Mouse (Mus musculus) stomach, postnatal 0 days (tissue): ENCODE results near the gene Wasl. TPM values are rescaled to one million over a fixed set of nuclear protein-coding genes. Genes with fewer than 3 reads are reported as not detected.

Experiments used
- ATAC-seq: fragments of 200-750 bp; cut with Nextera tagmentation; 2 replicates; pipeline ENCODE4 v1.8.0; 2017; ENCODE audit not compliant: low FRiP score, low TSS enrichment
- DNase-seq: peaks from one replicate; pipeline ENCODE4 v3.0.0-alpha.2; 2016; ENCODE audit warnings: low spot score
- H3K27ac ChIP-seq: fragments of 300-500 bp; sonication (generic); replicated peaks from 2 replicates; pipeline ENCODE4 v1.5.1; 2014; ENCODE audit warnings: mild to moderate bottlenecking, control low read depth
- H3K27me3 ChIP-seq: fragments of 300-500 bp; sonication (generic); 2 replicates; pipeline ENCODE4 v1.6.1; 2014; ENCODE audit warnings: low read length; ENCODE audit not compliant: control insufficient read depth, insufficient read depth
- H3K36me3 ChIP-seq: fragments of 300-500 bp; sonication (generic); 2 replicates; pipeline ENCODE4 v1.6.1; 2014; ENCODE audit warnings: low read length, mixed read lengths; ENCODE audit not compliant: control insufficient read depth, insufficient read depth
- H3K4me1 ChIP-seq: fragments of 300-500 bp; sonication (generic); replicated peaks from 2 replicates; pipeline ENCODE4 v1.6.1; 2014; ENCODE audit warnings: antibody characterized with exemption; ENCODE audit not compliant: control insufficient read depth, insufficient read depth
- H3K4me2 ChIP-seq: fragments of 300-500 bp; sonication (generic); replicated peaks from 2 replicates; pipeline ENCODE4 v1.6.1; 2014; ENCODE audit warnings: low read depth, mild to moderate bottlenecking, control low read depth, moderate library complexity
- H3K4me3 ChIP-seq: fragments of 300-500 bp; sonication (generic); 2 replicates; pipeline ENCODE4 v1.5.1; 2014; ENCODE audit warnings: low read depth, low read length, control low read depth
- H3K9ac ChIP-seq: fragments of 300-500 bp; sonication (generic); 2 replicates; pipeline ENCODE4 v1.6.1; 2014; ENCODE audit warnings: mild to moderate bottlenecking, low read length, control low read depth, mixed read lengths
- H3K9me3 ChIP-seq: fragments of 300-500 bp; sonication (generic); 2 replicates; pipeline ENCODE4 v1.6.1; 2016; ENCODE audit warnings: low read length; ENCODE audit not compliant: control insufficient read depth
- CTCF ChIP-seq: IDR thresholded peaks from 2 replicates; pipeline ENCODE4 v1.5.1; 2016; ENCODE audit warnings: antibody characterized with exemption, low read depth, mild to moderate bottlenecking, moderate library complexity
- EP300 ChIP-seq: optimal IDR thresholded peaks from 2 replicates; pipeline ENCODE3; 2016; ENCODE audit warnings: antibody characterized with exemption
- WGBS: fragments of 180-500 bp; shearing (Covaris S2); extraction: QIAGEN DNeasy Blood & Tissue Kit; methylation state at CpG from one replicate; pipeline ENCODE4 v1.1.7; 2014; 5-methylcytosine and 5-hydroxymethylcytosine counted together
- polyA plus RNA-seq: library from polyadenylated mRNA; unstranded; fragments of >200 nt; fragmentation: Nextera tagmentation; extraction: Ambion mirVana; gene quantifications from 2 replicates; pipeline ENCODE4 v1.2.1, GENCODE M21; 2015

Wasl gene
- polyA plus RNA-seq, 1 experiment from 2014 or later, result 80.9 TPM

DNA sequence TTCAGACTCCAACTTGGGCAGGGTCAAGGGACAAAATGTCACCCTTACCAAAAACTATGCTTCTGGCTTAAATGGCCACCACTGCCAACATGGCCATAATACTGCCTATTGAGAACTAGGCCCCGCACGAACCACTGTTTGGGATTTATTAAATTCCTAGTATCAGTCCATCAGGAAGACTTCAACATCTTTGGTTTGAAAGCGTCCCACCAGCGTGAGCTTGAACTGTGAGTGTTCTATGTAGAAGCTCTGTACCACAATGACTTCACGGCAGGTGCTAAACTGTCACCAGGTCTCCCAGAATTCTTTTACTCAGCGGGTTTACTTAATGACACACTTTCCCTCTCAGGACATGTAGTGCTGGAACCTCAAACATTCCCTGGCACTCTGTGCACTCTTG, 51.5 kb downstream of the Wasl start:
- no peak for ATAC-seq
- H3K4me1 ChIP-seq, result no peaks in the 10 kb centered on the region
- H3K36me3 ChIP-seq, result peaks cover 11% of the 10 kb centered on the region; the same call in 1 of the 2 replicates
- no peak for DNase-seq
- H3K9me3 ChIP-seq, result no peaks in the 10 kb centered on the region
- H3K9ac ChIP-seq, result no peak overlapping the region
- no peaks in the 10 kb centered on the region for H3K27me3 ChIP-seq
- TF ChIP-seq CTCF, result no peak
- no peak for TF ChIP-seq EP300
- no peak overlapping the region for H3K27ac ChIP-seq
- WGBS, result 95% methylated on average over 6 of the region's 6 CpGs
- H3K4me2 ChIP-seq, result no peak overlapping the region
- H3K4me3 ChIP-seq, result no peak overlapping the region

DNA sequence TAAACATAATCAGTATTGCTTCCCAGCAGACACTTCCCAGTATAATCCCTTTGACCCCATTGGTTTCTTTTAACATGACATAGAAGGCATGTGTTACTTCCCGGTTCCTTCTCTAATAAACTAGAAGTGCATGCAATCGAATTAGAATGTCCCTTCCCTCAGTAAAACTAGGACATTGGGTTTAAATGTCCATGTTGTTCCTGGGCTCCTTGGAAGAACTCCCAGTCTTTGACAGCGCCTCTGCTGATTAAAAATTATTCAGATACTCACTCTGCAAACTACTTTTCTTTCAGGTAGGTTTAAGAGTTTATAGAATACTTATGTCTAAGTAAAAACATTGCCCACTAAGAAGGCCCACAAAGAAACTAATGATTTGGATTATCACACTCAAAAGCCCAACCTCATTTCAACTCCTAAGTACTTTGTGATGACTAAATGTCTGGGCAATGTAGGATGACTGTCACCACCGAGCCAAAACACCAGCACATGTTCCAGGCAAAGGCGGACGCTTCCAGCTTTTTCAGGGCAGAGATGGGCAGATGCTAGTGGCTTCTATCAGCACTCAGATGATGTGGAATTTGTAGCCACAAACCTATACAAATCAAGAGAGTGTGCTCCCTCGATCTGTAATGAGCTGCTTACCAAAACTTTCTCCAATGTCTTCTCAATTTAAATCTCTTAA, 52.6 kb downstream of the Wasl start:
- no peak for ATAC-seq
- Histone ChIP-seq H3K27me3 (no peaks in the 10 kb centered on the region), H3K36me3 (peaks cover 6% of the 10 kb centered on the region; the same call in 1 of the 2 replicates), H3K4me1 (no peaks in the 10 kb centered on the region), H3K4me3 (no peak overlapping the region), H3K27ac (no peak overlapping the region), H3K9ac (no peak overlapping the region), H3K4me2 (no peak overlapping the region), H3K9me3 (no peaks in the 10 kb centered on the region)
- DNase-seq, result no peak
- no peak for TF ChIP-seq CTCF
- TF ChIP-seq EP300, result no peak
- 73% methylated on average over 7 of the region's 7 CpGs for WGBS

DNA sequence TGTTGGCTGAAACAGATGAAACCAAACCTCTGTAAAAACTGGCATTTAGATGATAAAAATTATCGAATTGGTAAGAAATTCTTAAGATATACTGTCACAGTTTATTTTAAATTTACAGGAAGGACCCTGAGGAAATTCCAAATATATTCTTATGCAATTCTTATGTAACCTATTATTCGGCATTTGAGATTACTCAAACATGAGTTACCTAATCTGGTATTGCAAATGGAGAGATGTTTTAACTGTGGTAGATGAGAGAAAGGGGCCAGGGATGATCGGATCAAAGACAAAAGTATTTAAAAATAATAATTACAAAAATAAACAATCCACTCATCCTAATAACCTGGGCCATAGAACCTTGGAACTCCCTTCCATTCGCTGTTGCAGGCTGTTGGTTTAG, 54.5 kb downstream of the Wasl start:
- no peak overlapping the region for H3K9ac ChIP-seq
- no peak overlapping the region for H3K4me3 ChIP-seq
- TF ChIP-seq EP300 (no peak), CTCF (no peak)
- WGBS, result 88% methylated on average over 4 of the region's 4 CpGs
- H3K4me2 ChIP-seq, result no peak overlapping the region
- peaks cover 6% of the 10 kb centered on the region; the same call in 1 of the 2 replicates for H3K36me3 ChIP-seq
- H3K27me3 ChIP-seq, result no peaks in the 10 kb centered on the region
- DNase-seq, result no peak
- H3K9me3 ChIP-seq, result no peaks in the 10 kb centered on the region
- H3K27ac ChIP-seq, result no peak overlapping the region
- H3K4me1 ChIP-seq, result no peaks in the 10 kb centered on the region
- no peak for ATAC-seq

DNA sequence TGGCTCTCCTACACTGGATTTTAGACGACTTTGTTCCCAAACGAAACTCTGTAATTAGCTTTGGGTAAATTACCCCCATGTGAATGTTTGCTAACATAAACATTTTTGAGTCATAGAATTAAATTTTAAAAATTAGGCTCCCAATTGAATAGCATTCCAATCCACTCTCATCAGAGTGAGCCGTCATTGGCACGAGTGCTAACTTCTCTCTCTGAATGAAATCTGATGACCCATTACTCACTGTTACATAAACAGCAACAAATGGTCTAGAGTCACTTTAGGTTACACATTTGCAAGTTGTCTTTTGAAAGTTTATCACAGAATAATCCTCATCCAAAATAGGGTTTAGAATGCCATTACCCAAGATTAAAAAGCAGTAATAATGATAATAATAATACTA, 55.3 kb downstream of the Wasl start:
- WGBS, result 28% methylated on average over 4 of the region's 4 CpGs
- H3K36me3 ChIP-seq, result peaks cover 6% of the 10 kb centered on the region; the same call in 1 of the 2 replicates
- H3K9me3 ChIP-seq, result no peaks in the 10 kb centered on the region
- no peak overlapping the region for H3K27ac ChIP-seq
- DNase-seq (no peak), ATAC-seq (no peak)
- H3K9ac ChIP-seq, result no peak overlapping the region
- TF ChIP-seq CTCF (no peak), EP300 (no peak)
- H3K4me1 ChIP-seq, result no peaks in the 10 kb centered on the region
- H3K27me3 ChIP-seq, result no peaks in the 10 kb centered on the region
- H3K4me2 ChIP-seq, result no peak overlapping the region
- no peak overlapping the region for H3K4me3 ChIP-seq

DNA sequence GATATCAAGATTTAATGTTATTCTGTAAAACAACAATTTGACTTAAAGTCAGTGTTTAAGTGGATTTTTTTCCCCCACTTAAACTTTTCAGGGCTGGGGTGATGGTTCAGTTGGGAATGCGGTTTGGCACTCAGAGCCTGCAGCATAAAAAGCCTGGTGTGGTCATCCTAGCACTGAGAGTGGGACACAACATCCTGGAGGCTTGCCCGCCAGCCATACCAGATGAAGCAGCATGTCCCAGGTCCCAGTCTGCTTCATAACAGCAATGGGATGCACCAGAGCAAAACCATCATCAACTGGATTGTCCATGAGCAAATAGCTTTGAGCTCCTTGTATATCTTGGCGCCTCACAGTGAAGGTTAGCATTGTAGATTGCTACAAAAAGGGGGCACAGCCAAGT, 56.1 kb downstream of the Wasl start:
- Histone ChIP-seq H3K36me3 (peaks cover 4% of the 10 kb centered on the region; the same call in 1 of the 2 replicates), H3K4me3 (no peak overlapping the region), H3K27ac (no peak overlapping the region), H3K4me1 (no peaks in the 10 kb centered on the region), H3K9ac (no peak overlapping the region), H3K27me3 (no peaks in the 10 kb centered on the region), H3K9me3 (no peaks in the 10 kb centered on the region), H3K4me2 (no peak overlapping the region)
- 85% methylated on average over 3 of the region's 3 CpGs for WGBS
- no peak for TF ChIP-seq CTCF
- no peak for TF ChIP-seq EP300
- no peak for DNase-seq
- no peak for ATAC-seq

DNA sequence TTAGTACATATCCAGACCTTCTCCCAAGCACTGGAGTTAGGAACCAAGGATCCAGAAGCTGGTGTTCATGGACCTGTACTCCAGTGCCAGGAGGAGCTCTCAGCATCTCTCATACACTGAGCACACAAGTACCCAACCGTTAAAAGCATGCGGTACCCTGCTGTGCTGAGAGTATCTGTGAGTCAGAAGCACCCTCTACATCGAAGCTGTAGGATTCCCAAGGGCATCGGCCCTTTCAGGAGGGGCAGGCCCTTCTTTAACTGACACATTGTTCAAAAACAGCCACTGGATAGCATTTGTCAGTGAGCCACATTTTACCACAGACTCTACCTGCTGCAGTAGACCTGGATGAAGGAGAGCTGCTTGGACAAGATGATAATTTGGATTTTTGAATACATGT, 56.7 kb downstream of the Wasl start:
- Histone ChIP-seq H3K4me1 (no peaks in the 10 kb centered on the region), H3K9me3 (no peaks in the 10 kb centered on the region), H3K4me3 (no peak overlapping the region), H3K9ac (no peak overlapping the region), H3K4me2 (no peak overlapping the region), H3K27me3 (no peaks in the 10 kb centered on the region), H3K36me3 (no peaks in the 10 kb centered on the region), H3K27ac (no peak overlapping the region)
- no peak for DNase-seq
- TF ChIP-seq CTCF (no peak), EP300 (no peak)
- WGBS, result 76% methylated on average over 4 of the region's 4 CpGs
- no peak for ATAC-seq
